8 mouse cellular contexts compared by ENCODE assay signal in the genomic region with DNA sequence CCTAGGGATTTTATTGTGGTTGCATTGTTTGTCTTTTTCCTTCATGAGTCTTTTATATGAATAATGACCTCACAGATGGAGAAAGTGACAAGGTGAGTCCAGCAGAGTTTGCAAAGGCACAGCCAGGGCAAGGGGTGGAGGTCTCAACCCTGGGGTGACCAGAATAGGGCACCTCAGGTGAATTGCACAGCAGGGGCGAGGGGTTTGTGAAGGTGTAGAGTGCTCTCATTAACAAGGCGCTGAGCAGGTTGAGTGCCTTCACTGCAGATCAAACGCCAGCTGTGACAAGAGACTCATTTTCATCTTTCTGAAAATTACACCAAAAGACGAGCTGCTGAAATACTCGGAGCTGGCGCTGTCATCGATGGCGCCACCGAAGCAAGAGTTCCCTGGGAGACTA. TPM values are rescaled to one million over a fixed set of nuclear protein-coding genes. Genes with fewer than 3 reads are reported as not detected.
DNase-seq lines count a peak whose midpoint lies in the region; ATAC-seq and TF ChIP-seq lines count a peak whose summit lies in the region.

No protein-coding gene starts in this region.

- H3K9ac ChIP-seq in lung, embryonic 15.5 days: no peak overlapping the region
- no peak overlapping the region for H3K9ac ChIP-seq in lung, postnatal 0 days (replicated peaks; ENCODE audit: low read depth)
- H3K9ac ChIP-seq in intestine, embryonic 16.5 days (ENCODE audit: low read depth, low read length): no peak overlapping the region
- no peak overlapping the region for H3K9ac ChIP-seq in stomach, embryonic 15.5 days

- no peak overlapping the region for H3K27ac ChIP-seq in lung, embryonic 15.5 days
- H3K27ac ChIP-seq in lung, postnatal 0 days (ENCODE audit: low read length): no peak overlapping the region
- H3K27ac ChIP-seq in intestine, embryonic 16.5 days (ENCODE audit: low read length): no peak overlapping the region
- no peak overlapping the region for H3K27ac ChIP-seq in stomach, embryonic 15.5 days

- no peaks in the 10 kb centered on the region for H3K36me3 ChIP-seq in lung, embryonic 15.5 days
- H3K36me3 ChIP-seq in lung, postnatal 0 days (ENCODE audit: insufficient read depth, low read length): no peaks in the 10 kb centered on the region
- no peaks in the 10 kb centered on the region for H3K36me3 ChIP-seq in intestine, embryonic 16.5 days (ENCODE audit: control insufficient read depth, insufficient read depth, low read length)
- H3K36me3 ChIP-seq in stomach, embryonic 15.5 days: no peaks in the 10 kb centered on the region

- H3K27me3 ChIP-seq in lung, embryonic 15.5 days: peaks cover 79% of the 10 kb centered on the region
- H3K27me3 ChIP-seq in lung, postnatal 0 days (replicated peaks; ENCODE audit: insufficient read depth, low read length): peaks cover 27% of the 10 kb centered on the region
- H3K27me3 ChIP-seq in intestine, embryonic 16.5 days (replicated peaks; ENCODE audit: control insufficient read depth, insufficient read depth, low read length): peaks cover 35% of the 10 kb centered on the region
- H3K27me3 ChIP-seq in stomach, embryonic 15.5 days (replicated peaks): peaks cover 53% of the 10 kb centered on the region

- DNase-seq in cerebellum, adult 9-11 months: peak; percentile 20
- no peak for DNase-seq in cerebellum, adult 8-10 months
- DNase-seq in lung, postnatal 0 days (ENCODE audit: low spot score): no peak
- no peak for DNase-seq in spleen, postnatal 36 days (ENCODE audit: low spot score in 2 of 2)
- no peak for DNase-seq in lung, adult 18-20 months

- TF ChIP-seq CTCF in lung, postnatal 0 days (IDR thresholded peaks at IDR 0.05): no peak

- H3K9me3 ChIP-seq in lung, embryonic 15.5 days: no peaks in the 10 kb centered on the region
- no peaks in the 10 kb centered on the region for H3K9me3 ChIP-seq in lung, postnatal 0 days (ENCODE audit: low read length)
- H3K9me3 ChIP-seq in intestine, embryonic 16.5 days (ENCODE audit: control insufficient read depth, low read length): no peaks in the 10 kb centered on the region
- no peaks in the 10 kb centered on the region for H3K9me3 ChIP-seq in stomach, embryonic 15.5 days

- H3K4me2 ChIP-seq in lung, embryonic 15.5 days: peak overlapping the region; percentile 97
- no peak overlapping the region for H3K4me2 ChIP-seq in lung, postnatal 0 days (replicated peaks; ENCODE audit: low read depth, low read length)
- peak overlapping the region; percentile 95 for H3K4me2 ChIP-seq in intestine, embryonic 16.5 days (ENCODE audit: low read depth, low read length)
- H3K4me2 ChIP-seq in stomach, embryonic 15.5 days: peak overlapping the region; percentile 97

- WGBS in lung, embryonic 15.5 days: 13% methylated on average over 9 of the region's 9 CpGs
- WGBS in lung, postnatal 0 days: 17% methylated on average over 9 of the region's 9 CpGs
- 17% methylated on average over 9 of the region's 9 CpGs for WGBS in intestine, embryonic 16.5 days
- WGBS in stomach, embryonic 15.5 days: 16% methylated on average over 9 of the region's 9 CpGs

- peaks cover 23% of the 10 kb centered on the region for H3K4me1 ChIP-seq in lung, embryonic 15.5 days
- H3K4me1 ChIP-seq in lung, postnatal 0 days (ENCODE audit: insufficient read depth, low read depth, low read length): no peaks in the 10 kb centered on the region
- no peaks in the 10 kb centered on the region; the same call in 1 of the 2 replicates for H3K4me1 ChIP-seq in intestine, embryonic 16.5 days (ENCODE audit: control insufficient read depth, insufficient read depth, low read length)
- H3K4me1 ChIP-seq in stomach, embryonic 15.5 days: 0 out of 2 replicates have a peak, but pooled peaks cover 4% of the 10 kb centered on the region

- TF ChIP-seq EP300 in lung, postnatal 0 days (IDR thresholded peaks at IDR 0.05): no peak

- H3K4me3 ChIP-seq in lung, embryonic 15.5 days: peak overlapping the region; percentile 52; the same call in 1 of the 2 replicates
- H3K4me3 ChIP-seq in lung, postnatal 0 days (ENCODE audit: low read depth, low read length): no peak overlapping the region
- H3K4me3 ChIP-seq in intestine, embryonic 16.5 days (ENCODE audit: low read length): no peak overlapping the region
- no peak overlapping the region for H3K4me3 ChIP-seq in stomach, embryonic 15.5 days (replicated peaks)

- ATAC-seq in lung, embryonic 15.5 days (ENCODE audit: borderline replicate concordance, extremely low read depth, low FRiP score, low TSS enrichment): no peak
- ATAC-seq in lung, postnatal 0 days: no peak
- ATAC-seq in intestine, embryonic 16.5 days: no peak
- ATAC-seq in stomach, embryonic 15.5 days (ENCODE audit: insufficient read depth, low FRiP score, low read depth): no peak

RNA-seq across cellular contexts. Expression of a gene that starts 36.6 kb away (rescaled TPM):
- polyA plus RNA-seq in lung, embryonic 15.5 days (2015; fragmentation: Nextera tagmentation; extraction: Ambion mirVana): 0.16 TPM in 1 of 2 replicates, not detected in the other
- 0.13 TPM in 1 of 2 replicates, not detected in the other for polyA plus RNA-seq in lung, postnatal 0 days (2015; fragmentation: Nextera tagmentation; extraction: Ambion mirVana)
- 0.07 and 0.09 TPM in 2 replicates for polyA plus RNA-seq in intestine, embryonic 16.5 days (2015; fragmentation: Nextera tagmentation; extraction: Ambion mirVana)
- 0.28 and 0.31 TPM in 2 replicates for polyA plus RNA-seq in stomach, embryonic 15.5 days (2015; fragmentation: Nextera tagmentation; extraction: Ambion mirVana)

RNA-seq across cellular contexts. Expression of a gene that starts 46.9 kb away (rescaled TPM):
- polyA plus RNA-seq in lung, embryonic 15.5 days (2015; fragmentation: Nextera tagmentation; extraction: Ambion mirVana): 0.04 and 0.08 TPM in 2 replicates
- polyA plus RNA-seq in lung, postnatal 0 days (2015; fragmentation: Nextera tagmentation; extraction: Ambion mirVana): not detected in 2 replicates
- polyA plus RNA-seq in intestine, embryonic 16.5 days (2015; fragmentation: Nextera tagmentation; extraction: Ambion mirVana): not detected in 2 replicates
- polyA plus RNA-seq in stomach, embryonic 15.5 days (2015; fragmentation: Nextera tagmentation; extraction: Ambion mirVana): not detected in 2 replicates
